Mouse (Mus musculus) megakaryocyte, embryonic 14.5 days (primary cell): ENCODE measurements around the gene Id1.

Experiments used
- FLI1 ChIP-seq: IDR thresholded peaks from 2 replicates; pipeline ENCODE4 v1.6.1; 2012; ENCODE audit warnings: low read length, inconsistent platforms, mixed read lengths
- GATA1 ChIP-seq: IDR thresholded peaks from 3 replicates; pipeline ENCODE4 v1.6.1; 2012; ENCODE audit warnings: mixed read lengths, low read length, inconsistent platforms, borderline replicate concordance

- no peak for TF ChIP-seq GATA1
- TF ChIP-seq FLI1 = no peak
These were observed 3.2 kb downstream of the Id1 start for GRCm38 (mm10) chr2:152739031-152739841.
